Mouse (Mus musculus): Measurements from ENCODE around the gene Ddx54. TPM values are rescaled to one million over a fixed set of nuclear protein-coding genes. Genes with fewer than 3 reads are reported as not detected.
A peak's percentile ranks its signal among the peaks of the same experiment; 100 is the strongest.

Ddx54 gene
- polyA plus RNA-seq, 1 experiment from 2014 or later: 38.4 TPM

DNA sequence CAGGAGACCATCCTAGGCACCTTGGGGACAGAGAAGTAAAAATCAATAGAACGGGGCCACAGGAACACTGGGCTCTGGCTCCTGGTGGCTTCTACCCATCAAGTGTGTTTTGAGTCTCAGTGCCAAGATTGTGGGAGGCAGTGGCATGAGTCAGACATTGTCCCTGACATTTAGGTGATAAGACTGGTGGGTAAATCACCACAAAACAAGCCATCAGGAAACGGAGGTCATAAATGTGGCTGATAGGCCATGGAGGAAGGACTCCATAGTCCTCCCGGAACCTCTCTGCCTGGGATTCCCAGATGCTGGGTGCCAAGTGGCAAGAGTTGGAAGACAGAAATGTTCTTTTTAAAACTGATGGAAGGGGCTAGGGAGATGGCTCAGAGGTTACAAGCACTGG lies 31.7 kb downstream of the Ddx54 start:
- 92% methylated on average over 3 of the region's 3 CpGs for WGBS
- no peak overlapping the region for H3K4me2 ChIP-seq (ENCODE audit: low read length)
- ATAC-seq: no peak
- H3K9ac ChIP-seq (ENCODE audit: low read depth, low read length): no peak overlapping the region
- H3K4me1 ChIP-seq (ENCODE audit: control insufficient read depth, insufficient read depth, low read depth, low read length): peaks cover 11% of the 10 kb centered on the region
- H3K9me3 ChIP-seq (ENCODE audit: control insufficient read depth, low read length): no peaks in the 10 kb centered on the region
- peaks cover 12% of the 10 kb centered on the region for H3K27me3 ChIP-seq (replicated peaks; ENCODE audit: control insufficient read depth, insufficient read depth, low read length)
- no peaks in the 10 kb centered on the region for H3K36me3 ChIP-seq (ENCODE audit: control insufficient read depth, insufficient read depth, low read length)
- no peak overlapping the region for H3K4me3 ChIP-seq (ENCODE audit: low read length)
- H3K27ac ChIP-seq (ENCODE audit: low read depth, low read length): no peak overlapping the region

DNA sequence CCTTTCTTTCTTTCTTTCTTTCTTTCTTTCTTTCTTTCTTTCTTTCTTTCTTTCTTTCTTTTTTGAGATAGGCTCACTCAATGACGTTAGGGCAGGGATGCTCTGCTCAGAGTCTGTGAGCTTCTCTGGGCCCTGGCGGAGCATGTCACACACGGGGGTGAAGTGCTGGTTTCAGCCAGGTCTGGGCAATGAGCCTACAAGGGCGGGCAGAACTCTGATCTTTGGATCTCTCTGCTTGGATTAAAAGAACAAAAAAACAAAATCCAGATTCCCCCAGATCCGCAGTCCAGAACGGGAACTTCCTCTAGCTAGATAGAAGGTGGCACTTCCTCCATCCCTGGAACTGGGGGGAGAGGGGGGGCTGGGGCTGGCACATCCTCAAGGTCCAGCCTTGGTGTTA lies 33.3 kb downstream of the Ddx54 start:
- peaks cover 27% of the 10 kb centered on the region for H3K27me3 ChIP-seq (replicated peaks; ENCODE audit: control insufficient read depth, insufficient read depth, low read length)
- ATAC-seq: no peak
- no peaks in the 10 kb centered on the region for H3K9me3 ChIP-seq (ENCODE audit: control insufficient read depth, low read length)
- no peaks in the 10 kb centered on the region for H3K36me3 ChIP-seq (ENCODE audit: control insufficient read depth, insufficient read depth, low read length)
- no peak overlapping the region for H3K9ac ChIP-seq (ENCODE audit: low read depth, low read length)
- H3K4me1 ChIP-seq (ENCODE audit: control insufficient read depth, insufficient read depth, low read depth, low read length): peaks cover 13% of the 10 kb centered on the region
- no peak overlapping the region for H3K27ac ChIP-seq (ENCODE audit: low read depth, low read length)
- WGBS: 53% methylated on average over 6 of the region's 6 CpGs
- H3K4me2 ChIP-seq (ENCODE audit: low read length): no peak overlapping the region
- no peak overlapping the region for H3K4me3 ChIP-seq (ENCODE audit: low read length)

DNA sequence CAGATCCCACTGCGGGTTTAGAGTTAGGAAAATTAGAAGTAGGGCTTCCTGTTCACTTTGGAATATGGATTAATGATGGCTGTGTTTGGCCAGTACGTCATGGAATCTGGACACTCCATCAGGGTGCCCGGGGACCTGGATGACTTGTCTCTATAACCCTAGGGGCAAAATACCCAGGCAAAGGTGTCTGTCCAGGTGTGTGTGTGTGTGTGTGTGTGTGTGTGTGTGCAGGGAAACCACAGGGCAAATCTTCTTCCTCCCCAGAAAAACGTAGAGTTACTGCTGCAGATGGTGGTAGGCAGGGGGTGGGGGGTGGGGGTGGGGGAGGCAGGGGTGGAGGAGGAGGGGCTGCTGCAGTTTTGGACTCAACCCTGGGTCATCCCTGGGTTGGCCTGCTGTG lies 34.8 kb downstream of the Ddx54 start:
- Histone ChIP-seq H3K9me3 (ENCODE audit: control insufficient read depth, low read length) (no peaks in the 10 kb centered on the region), H3K4me1 (ENCODE audit: control insufficient read depth, insufficient read depth, low read depth, low read length) (peaks cover 13% of the 10 kb centered on the region), H3K27me3 (replicated peaks; ENCODE audit: control insufficient read depth, insufficient read depth, low read length) (peaks cover 30% of the 10 kb centered on the region), H3K9ac (ENCODE audit: low read depth, low read length) (no peak overlapping the region), H3K27ac (ENCODE audit: low read depth, low read length) (no peak overlapping the region), H3K36me3 (ENCODE audit: control insufficient read depth, insufficient read depth, low read length) (no peaks in the 10 kb centered on the region), H3K4me3 (ENCODE audit: low read length) (no peak overlapping the region), H3K4me2 (ENCODE audit: low read length) (no peak overlapping the region)
- ATAC-seq: no peak
- WGBS: 77% methylated on average over 4 of the region's 4 CpGs

DNA sequence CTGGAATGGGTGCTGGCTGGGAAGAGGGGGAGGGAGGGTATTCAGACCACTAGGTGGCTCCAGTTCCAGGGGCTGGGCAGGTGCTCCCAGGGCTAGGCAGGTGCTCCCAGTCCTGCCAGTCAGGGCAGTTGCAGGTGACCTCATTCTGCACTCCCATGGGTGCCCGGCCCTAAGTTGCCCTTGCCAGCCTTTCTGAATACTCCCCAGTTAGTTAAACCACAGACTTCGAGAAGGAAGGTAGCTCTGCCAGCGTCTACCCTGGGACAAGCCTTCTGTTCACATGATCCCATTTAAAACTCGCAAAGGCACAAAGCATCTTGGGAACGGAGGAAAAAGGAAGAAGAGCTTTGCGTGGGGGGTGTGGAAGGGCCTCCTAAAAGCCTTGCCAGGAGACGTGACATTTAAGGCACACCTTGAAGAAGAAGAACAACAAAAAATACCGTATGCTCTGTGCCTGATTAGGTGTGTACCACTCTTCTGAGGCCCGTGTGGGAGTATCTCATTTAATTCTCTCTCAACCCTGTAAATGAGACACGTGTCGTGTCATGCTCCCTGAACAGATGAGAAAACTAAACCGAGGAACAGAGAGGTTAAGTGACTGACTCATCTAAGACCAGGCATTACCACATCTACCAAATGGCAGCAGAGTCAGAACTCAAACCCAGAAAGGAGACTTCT lies 35.4 kb downstream of the Ddx54 start:
- no peak for ATAC-seq
- peaks cover 30% of the 10 kb centered on the region for H3K27me3 ChIP-seq (replicated peaks; ENCODE audit: control insufficient read depth, insufficient read depth, low read length)
- no peak overlapping the region for H3K27ac ChIP-seq (ENCODE audit: low read depth, low read length)
- no peak overlapping the region for H3K4me3 ChIP-seq (ENCODE audit: low read length)
- H3K9ac ChIP-seq (ENCODE audit: low read depth, low read length): no peak overlapping the region
- WGBS: 40% methylated on average over 12 of the region's 12 CpGs
- no peaks in the 10 kb centered on the region for H3K9me3 ChIP-seq (ENCODE audit: control insufficient read depth, low read length)
- peaks cover 13% of the 10 kb centered on the region for H3K4me1 ChIP-seq (ENCODE audit: control insufficient read depth, insufficient read depth, low read depth, low read length)
- H3K36me3 ChIP-seq (ENCODE audit: control insufficient read depth, insufficient read depth, low read length): no peaks in the 10 kb centered on the region
- peak overlapping the region; percentile 59 for H3K4me2 ChIP-seq (ENCODE audit: low read length)

DNA sequence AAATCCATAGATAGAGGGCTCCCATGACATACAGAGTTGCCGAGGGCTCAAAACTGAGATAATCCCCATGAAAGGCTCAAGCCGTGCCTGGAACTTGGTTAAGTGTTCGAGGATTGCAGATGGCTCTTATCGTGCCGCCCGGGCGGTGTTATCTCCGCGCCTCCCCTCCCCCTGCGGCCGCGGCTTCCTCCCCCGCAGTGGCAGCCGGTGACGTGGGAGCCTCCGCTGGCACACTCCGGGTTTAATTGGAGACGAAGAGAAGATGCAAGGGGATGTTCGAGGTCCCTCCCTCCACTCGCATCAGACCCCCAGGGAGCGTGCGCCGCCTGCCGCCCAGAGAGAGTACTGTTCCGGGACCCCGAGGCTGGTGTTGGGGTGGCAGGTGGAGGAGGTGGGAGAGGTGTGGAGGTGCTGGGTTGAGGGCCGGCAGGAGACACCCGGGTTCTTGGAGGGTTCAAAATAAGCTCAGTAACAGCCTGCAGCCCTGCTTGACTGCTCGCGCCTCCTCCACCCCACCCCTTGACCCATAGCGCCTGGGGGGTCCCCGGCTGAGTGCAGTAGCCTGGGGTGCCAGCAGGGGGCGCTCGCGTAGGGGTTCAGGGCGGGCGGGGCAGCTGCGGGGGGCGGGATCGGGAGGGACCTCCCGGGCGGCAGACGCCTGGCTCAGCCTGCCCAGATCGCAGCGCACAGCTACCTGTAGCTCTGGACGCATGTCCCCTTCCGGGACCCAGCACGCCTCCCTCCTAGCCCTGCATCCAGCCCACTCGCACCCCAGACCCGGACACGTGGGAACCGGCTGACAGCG lies 36.2 kb downstream of the Ddx54 start, which contains the start of gene Rasal1:
Gene Rasal1, plus strand, starts transcription at position 244 of the 805 bp plus-strand sequence.
- Histone ChIP-seq H3K27ac (ENCODE audit: low read depth, low read length) (no peak within 1 kb of the TSS), H3K9me3 (ENCODE audit: control insufficient read depth, low read length) (no peaks in the 10 kb centered on the region), H3K4me2 (ENCODE audit: low read length) (peak within 1 kb of the TSS; percentile 59), H3K27me3 (replicated peaks; ENCODE audit: control insufficient read depth, insufficient read depth, low read length) (peaks cover 30% of the 10 kb centered on the region), H3K9ac (ENCODE audit: low read depth, low read length) (peak within 1 kb of the TSS; percentile 46), H3K4me1 (ENCODE audit: control insufficient read depth, insufficient read depth, low read depth, low read length) (peaks cover 13% of the 10 kb centered on the region), H3K36me3 (ENCODE audit: control insufficient read depth, insufficient read depth, low read length) (no peaks in the 10 kb centered on the region), H3K4me3 (ENCODE audit: low read length) (peak within 1 kb of the TSS; percentile 31)
- peak; percentile 41; the same call in 1 of the 2 replicates for ATAC-seq
- WGBS: 2% methylated on average over 43 of the region's 53 CpGs

DNA sequence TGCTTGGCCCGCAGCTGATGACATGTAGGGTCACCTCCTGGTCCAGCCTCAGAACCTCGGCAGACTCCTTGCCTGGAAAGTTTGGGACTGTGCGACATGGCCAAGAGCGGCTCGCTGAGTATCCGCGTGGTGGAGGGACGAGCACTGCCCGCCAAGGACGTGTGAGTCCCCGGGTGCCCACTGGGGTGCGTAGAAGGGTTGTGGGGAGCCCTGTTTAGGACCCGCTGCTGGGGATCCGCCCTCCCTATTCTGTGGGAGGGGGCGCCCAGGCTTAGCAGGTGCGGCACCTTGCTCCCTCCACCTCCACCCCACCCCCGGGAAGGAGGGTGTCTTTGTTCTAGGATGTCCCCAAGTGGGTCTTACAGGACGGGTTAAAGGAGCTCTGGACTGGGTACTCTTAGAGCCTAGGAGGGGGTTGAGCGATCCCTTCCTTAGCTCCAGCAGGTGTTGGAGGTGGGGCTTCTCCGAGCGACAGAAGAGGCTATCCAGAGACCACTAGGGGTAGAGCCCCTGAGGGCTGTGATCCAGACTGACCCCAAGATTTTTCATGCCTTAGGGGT lies 36.9 kb downstream of the Ddx54 start:
- WGBS: 6% methylated on average over 20 of the region's 21 CpGs
- 0 out of 2 replicates have a peak overlapping the region, but pooled peaks have one; percentile 5 for H3K9ac ChIP-seq (ENCODE audit: low read depth, low read length)
- H3K9me3 ChIP-seq (ENCODE audit: control insufficient read depth, low read length): no peaks in the 10 kb centered on the region
- ATAC-seq: peak; percentile 49; the same call in 1 of the 2 replicates
- no peak overlapping the region for H3K27ac ChIP-seq (ENCODE audit: low read depth, low read length)
- peaks cover 30% of the 10 kb centered on the region for H3K27me3 ChIP-seq (replicated peaks; ENCODE audit: control insufficient read depth, insufficient read depth, low read length)
- peak overlapping the region; percentile 59 for H3K4me2 ChIP-seq (ENCODE audit: low read length)
- peaks cover 13% of the 10 kb centered on the region for H3K4me1 ChIP-seq (ENCODE audit: control insufficient read depth, insufficient read depth, low read depth, low read length)
- H3K4me3 ChIP-seq (ENCODE audit: low read length): peak overlapping the region; percentile 31
- H3K36me3 ChIP-seq (ENCODE audit: control insufficient read depth, insufficient read depth, low read length): no peaks in the 10 kb centered on the region

DNA sequence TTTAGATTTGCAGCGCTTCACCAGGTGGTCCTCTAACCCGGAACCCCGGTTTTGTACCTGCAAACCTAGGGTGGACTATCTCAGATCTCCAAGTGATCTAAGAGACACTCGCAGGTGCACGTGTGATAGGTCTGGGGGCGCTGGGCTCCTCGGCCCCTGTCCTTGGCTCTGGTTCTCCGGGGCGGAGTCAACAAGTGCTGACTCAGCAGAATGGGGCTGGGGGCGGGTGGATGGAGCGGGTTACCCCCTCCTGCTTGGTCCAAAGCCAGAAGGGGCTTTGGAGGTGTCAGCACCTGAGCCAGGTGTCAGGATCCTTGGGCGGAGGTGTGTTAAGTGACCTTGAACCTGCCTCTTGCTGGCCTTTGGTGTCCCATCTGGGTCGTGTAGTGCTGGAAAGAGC lies 37.4 kb downstream of the Ddx54 start:
- no peak overlapping the region for H3K4me3 ChIP-seq (ENCODE audit: low read length)
- no peak overlapping the region for H3K9ac ChIP-seq (ENCODE audit: low read depth, low read length)
- WGBS: 29% methylated on average over 13 of the region's 13 CpGs
- no peak overlapping the region for H3K27ac ChIP-seq (ENCODE audit: low read depth, low read length)
- H3K4me2 ChIP-seq (ENCODE audit: low read length): no peak overlapping the region
- no peak for ATAC-seq
- no peaks in the 10 kb centered on the region for H3K9me3 ChIP-seq (ENCODE audit: control insufficient read depth, low read length)
- peaks cover 13% of the 10 kb centered on the region for H3K4me1 ChIP-seq (ENCODE audit: control insufficient read depth, insufficient read depth, low read depth, low read length)
- H3K36me3 ChIP-seq (ENCODE audit: control insufficient read depth, insufficient read depth, low read length): no peaks in the 10 kb centered on the region
- peaks cover 30% of the 10 kb centered on the region for H3K27me3 ChIP-seq (replicated peaks; ENCODE audit: control insufficient read depth, insufficient read depth, low read length)

DNA sequence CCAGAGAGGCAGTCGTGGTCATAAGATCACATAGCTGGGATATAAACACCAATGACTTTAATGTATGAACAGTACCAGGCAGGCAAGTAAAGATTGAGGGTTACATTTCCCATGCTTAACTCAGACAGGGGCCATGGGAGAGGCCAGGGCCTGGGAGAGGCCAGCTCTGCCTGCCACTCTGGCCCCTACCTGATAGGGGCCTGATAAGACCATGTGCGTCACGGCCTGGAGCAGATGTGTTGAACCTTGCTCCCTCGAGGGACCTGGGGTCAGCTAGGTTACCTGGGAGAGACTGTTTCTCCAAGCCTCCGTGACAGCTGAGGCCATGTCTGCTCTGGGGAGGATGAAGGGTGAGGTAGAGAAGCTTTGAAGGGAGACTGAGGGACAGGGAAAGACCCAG lies 38.7 kb downstream of the Ddx54 start:
- Histone ChIP-seq H3K4me2 (ENCODE audit: low read length) (no peak overlapping the region), H3K27me3 (replicated peaks; ENCODE audit: control insufficient read depth, insufficient read depth, low read length) (peaks cover 29% of the 10 kb centered on the region), H3K27ac (ENCODE audit: low read depth, low read length) (no peak overlapping the region), H3K4me1 (ENCODE audit: control insufficient read depth, insufficient read depth, low read depth, low read length) (peaks cover 13% of the 10 kb centered on the region), H3K4me3 (ENCODE audit: low read length) (no peak overlapping the region), H3K36me3 (ENCODE audit: control insufficient read depth, insufficient read depth, low read length) (no peaks in the 10 kb centered on the region), H3K9me3 (ENCODE audit: control insufficient read depth, low read length) (no peaks in the 10 kb centered on the region), H3K9ac (ENCODE audit: low read depth, low read length) (no peak overlapping the region)
- 81% methylated on average over 5 of the region's 5 CpGs for WGBS
- no peak for ATAC-seq
